Mouse (Mus musculus): ENCODE measurements around the gene Cyba. TPM values are rescaled to one million over a fixed set of nuclear protein-coding genes. Genes with fewer than 3 reads are reported as not detected.

Cyba gene
- polyA plus RNA-seq, 2 experiments: 108 to 183 TPM

GRCm38 (mm10) chr8:122423217-122423616 is 9.5 kb downstream of the Cyba start:
- Histone ChIP-seq H3K4me1 (ENCODE audit: control insufficient read depth, insufficient read depth, low read length) (no peaks in the 10 kb centered on the region), H3K36me3 (ENCODE audit: control insufficient read depth, insufficient read depth, low read length) (peaks cover 12% of the 10 kb centered on the region), H3K27me3 (ENCODE audit: control insufficient read depth, insufficient read depth, low read length) (no peaks in the 10 kb centered on the region), H3K27ac (replicated peaks; ENCODE audit: low read depth, low read length) (no peak overlapping the region), H3K9me3 (ENCODE audit: control insufficient read depth, low read length) (no peaks in the 10 kb centered on the region), H3K4me2 (replicated peaks; ENCODE audit: low read depth, low read length, severe bottlenecking) (no peak overlapping the region), H3K4me3 (replicated peaks; ENCODE audit: low read length) (no peak overlapping the region), H3K9ac (ENCODE audit: low read depth, low read length, severe bottlenecking) (no peak overlapping the region)
- TF ChIP-seq POLR2A (IDR thresholded peaks at IDR 0.05; ENCODE audit: borderline replicate concordance, extremely low read depth, insufficient read depth, insufficient read length): no peak
- ATAC-seq (ENCODE audit: low FRiP score, low read depth) (no peak), DNase-seq (ENCODE audit: low spot score) (no peak)
- WGBS: 88% methylated on average over 24 of the region's 24 CpGs

- WGBS: 74% methylated on average over 14 of the region's 14 CpGs
- no peak for ATAC-seq (ENCODE audit: low FRiP score, low read depth)
Measured at GRCm38 (mm10) chr8:122421376-122422070, 11.2 kb downstream of the Cyba start, which contains the start of gene Il17c. Gene Il17c, plus strand, starts transcription at chr8:122422020.

GRCm38 (mm10) chr8:122419881-122420555 is 12.7 kb downstream of the Cyba start:
- no peak for DNase-seq (ENCODE audit: low spot score)
- Histone ChIP-seq H3K9ac (ENCODE audit: low read depth, low read length, severe bottlenecking) (no peak overlapping the region), H3K36me3 (ENCODE audit: control insufficient read depth, insufficient read depth, low read length) (peaks cover 43% of the 10 kb centered on the region), H3K4me2 (replicated peaks; ENCODE audit: low read depth, low read length, severe bottlenecking) (no peak overlapping the region), H3K4me3 (replicated peaks; ENCODE audit: low read length) (no peak overlapping the region), H3K27me3 (ENCODE audit: control insufficient read depth, insufficient read depth, low read length) (no peaks in the 10 kb centered on the region), H3K4me1 (ENCODE audit: control insufficient read depth, insufficient read depth, low read length) (no peaks in the 10 kb centered on the region), H3K27ac (replicated peaks; ENCODE audit: low read depth, low read length) (no peak overlapping the region), H3K9me3 (ENCODE audit: control insufficient read depth, low read length) (no peaks in the 10 kb centered on the region)
- 74% methylated on average over 9 of the region's 9 CpGs for WGBS
- no peak for ATAC-seq (ENCODE audit: low FRiP score, low read depth)
- TF ChIP-seq POLR2A (IDR thresholded peaks at IDR 0.05; ENCODE audit: borderline replicate concordance, extremely low read depth, insufficient read depth, insufficient read length): no peak

More at GRCm38 (mm10) chr8:122421376-122422070, 11.2 kb downstream of the Cyba start, which contains the start of gene Il17c:
- no peak for DNase-seq (ENCODE audit: low spot score)
- H3K9ac ChIP-seq (ENCODE audit: low read depth, low read length, severe bottlenecking): no peak within 1 kb of the TSS
- no peak within 1 kb of the TSS for H3K4me3 ChIP-seq (replicated peaks; ENCODE audit: low read length)
- no peak for TF ChIP-seq POLR2A (IDR thresholded peaks at IDR 0.05; ENCODE audit: borderline replicate concordance, extremely low read depth, insufficient read depth, insufficient read length)
- no peaks in the 10 kb centered on the region for H3K9me3 ChIP-seq (ENCODE audit: control insufficient read depth, low read length)
- no peaks in the 10 kb centered on the region for H3K4me1 ChIP-seq (ENCODE audit: control insufficient read depth, insufficient read depth, low read length)
- no peaks in the 10 kb centered on the region for H3K27me3 ChIP-seq (ENCODE audit: control insufficient read depth, insufficient read depth, low read length)
- no peak within 1 kb of the TSS for H3K27ac ChIP-seq (replicated peaks; ENCODE audit: low read depth, low read length)
- peaks cover 28% of the 10 kb centered on the region for H3K36me3 ChIP-seq (ENCODE audit: control insufficient read depth, insufficient read depth, low read length)
- H3K4me2 ChIP-seq (replicated peaks; ENCODE audit: low read depth, low read length, severe bottlenecking): no peak within 1 kb of the TSS

- H3K36me3 ChIP-seq (ENCODE audit: control insufficient read depth, insufficient read depth, low read length): peaks cover 85% of the 10 kb centered on the region
- H3K27ac ChIP-seq (replicated peaks; ENCODE audit: low read depth, low read length): no peak overlapping the region
- DNase-seq (ENCODE audit: low spot score) (no peak), ATAC-seq (ENCODE audit: low FRiP score, low read depth) (no peak)
- H3K4me2 ChIP-seq (replicated peaks; ENCODE audit: low read depth, low read length, severe bottlenecking): no peak overlapping the region
- WGBS: 88% methylated on average over 6 of the region's 6 CpGs
- no peaks in the 10 kb centered on the region for H3K9me3 ChIP-seq (ENCODE audit: control insufficient read depth, low read length)
- H3K4me3 ChIP-seq (replicated peaks; ENCODE audit: low read length): no peak overlapping the region
- TF ChIP-seq POLR2A (IDR thresholded peaks at IDR 0.05; ENCODE audit: borderline replicate concordance, extremely low read depth, insufficient read depth, insufficient read length): no peak
- H3K27me3 ChIP-seq (ENCODE audit: control insufficient read depth, insufficient read depth, low read length): no peaks in the 10 kb centered on the region
- no peaks in the 10 kb centered on the region for H3K4me1 ChIP-seq (ENCODE audit: control insufficient read depth, insufficient read depth, low read length)
- no peak overlapping the region for H3K9ac ChIP-seq (ENCODE audit: low read depth, low read length, severe bottlenecking)
Measured at GRCm38 (mm10) chr8:122415554-122415953, 17.2 kb downstream of the Cyba start.

- Histone ChIP-seq H3K9ac (ENCODE audit: low read depth, low read length, severe bottlenecking) (no peak overlapping the region), H3K9me3 (ENCODE audit: control insufficient read depth, low read length) (no peaks in the 10 kb centered on the region), H3K27me3 (ENCODE audit: control insufficient read depth, insufficient read depth, low read length) (no peaks in the 10 kb centered on the region), H3K4me2 (replicated peaks; ENCODE audit: low read depth, low read length, severe bottlenecking) (no peak overlapping the region), H3K27ac (replicated peaks; ENCODE audit: low read depth, low read length) (no peak overlapping the region), H3K4me3 (replicated peaks; ENCODE audit: low read length) (no peak overlapping the region), H3K4me1 (ENCODE audit: control insufficient read depth, insufficient read depth, low read length) (no peaks in the 10 kb centered on the region), H3K36me3 (ENCODE audit: control insufficient read depth, insufficient read depth, low read length) (peaks cover 97% of the 10 kb centered on the region)
- DNase-seq (ENCODE audit: low spot score): no peak
- no peak for ATAC-seq (ENCODE audit: low FRiP score, low read depth)
- TF ChIP-seq POLR2A (IDR thresholded peaks at IDR 0.05; ENCODE audit: borderline replicate concordance, extremely low read depth, insufficient read depth, insufficient read length): no peak
- WGBS: 92% methylated on average over 9 of the region's 9 CpGs
Measured at GRCm38 (mm10) chr8:122414311-122414710, 18.4 kb downstream of the Cyba start.

All from limb, embryonic 14.5 days (tissue).